Mouse (Mus musculus) layer of hippocampus, postnatal 36 days (tissue): Measurements from ENCODE around the gene Triml2. TPM values are rescaled to one million over a fixed set of nuclear protein-coding genes. Genes with fewer than 3 reads are reported as not detected.

Experiments used
- DNase-seq, 2 experiments: peaks; one replicate each; pipeline ENCODE4 v3.0.0; 2022
- total RNA-seq, 2 experiments: library from RNA; stranded (reverse); gene quantifications; 2 replicates each; pipeline ENCODE4 v1.2.3; 2021

Triml2 gene
- not detected for total RNA-seq

- no peak for DNase-seq
These were observed at the start of gene Triml2 for GRCm38 (mm10) chr8:43180054-43180690. TSS of gene Triml2 (plus strand) at chr8:43180541.

- DNase-seq, result no peak
These were observed 39.0 kb upstream of the Triml2 start, which contains the start of gene Triml1 for GRCm38 (mm10) chr8:43141386-43141785. TSS of gene Triml1 (minus strand) at chr8:43141486.

- no peak for DNase-seq
These were observed 31.0 kb upstream of the Triml2 start for GRCm38 (mm10) chr8:43149307-43149706.

- no peak for DNase-seq
These were observed 17.1 kb upstream of the Triml2 start for GRCm38 (mm10) chr8:43163255-43163654.

- DNase-seq, result no peak
These were observed 15.9 kb upstream of the Triml2 start for GRCm38 (mm10) chr8:43164453-43164852.

- DNase-seq, result no peak
These were observed 12.3 kb upstream of the Triml2 start for GRCm38 (mm10) chr8:43168083-43168482.

GRCm38 (mm10) chr8:43169249-43169755 lies 11.0 kb upstream of the Triml2 start:
- DNase-seq, result no peak

GRCm38 (mm10) chr8:43176766-43177486 lies 3.4 kb upstream of the Triml2 start:
- DNase-seq, result no peak

GRCm38 (mm10) chr8:43178263-43178662 lies 2.1 kb upstream of the Triml2 start:
- DNase-seq, result no peak

GRCm38 (mm10) chr8:43179189-43179588 lies 1.2 kb upstream of the Triml2 start:
- no peak for DNase-seq

- DNase-seq, result no peak
These were observed 1.9 kb downstream of the Triml2 start for GRCm38 (mm10) chr8:43182281-43182680.

- no peak for DNase-seq
These were observed 35.2 kb downstream of the Triml2 start for GRCm38 (mm10) chr8:43215554-43215953.

- peak in 1 of 2 experiments; percentile 11 for DNase-seq
These were observed 63.0 kb downstream of the Triml2 start for GRCm38 (mm10) chr8:43243326-43243725.

Other genes starting within 250 kb of the Triml2 start
- gene Triml1, start 39.1 kb upstream of the Triml2 start, total RNA-seq, result not detected
- gene Zfp42, start 126.4 kb downstream of the Triml2 start, total RNA-seq, result not detected